Mouse (Mus musculus): ENCODE results near the gene Ccl17.

GRCm38 (mm10) chr8:94781838-94782235 is 28.4 kb upstream of the Ccl17 start:
- no peak for TF ChIP-seq EP300 (IDR thresholded peaks at IDR 0.05; ENCODE audit: low read depth)
- no peak for TF ChIP-seq CTCF (IDR thresholded peaks at IDR 0.05; ENCODE audit: low read depth)

All from liver, postnatal 0 days (tissue).